Mouse (Mus musculus) C2C12 (cell line): ENCODE data around the gene Ctr9. TPM values are rescaled to one million over a fixed set of nuclear protein-coding genes. Genes with fewer than 3 reads are reported as not detected.

Source experiments
- H3K27me3 ChIP-seq: one replicate; pipeline ENCODE4 v1.6.1; 2011; ENCODE audit not compliant: control insufficient read depth, insufficient read depth, insufficient read length
- H3K36me3 ChIP-seq: one replicate; pipeline ENCODE4 v1.6.1; 2011; ENCODE audit not compliant: control insufficient read depth, insufficient read depth
- H3K4me3 ChIP-seq: one replicate; pipeline ENCODE4 v1.5.1; 2011; ENCODE audit warnings: mild to moderate bottlenecking, control low read depth; ENCODE audit not compliant: poor library complexity, insufficient read depth, severe bottlenecking
- H3K79me2 ChIP-seq: one replicate; pipeline ENCODE4 v1.6.1; 2011; ENCODE audit not compliant: control insufficient read depth, insufficient read depth
- H3K79me3 ChIP-seq: one replicate; pipeline ENCODE4 v1.6.1; 2011; ENCODE audit warnings: low read depth, control low read depth
- H3ac ChIP-seq: one replicate; pipeline ENCODE3; 2011; ENCODE audit warnings: low read depth; ENCODE audit not compliant: control insufficient read depth, insufficient read length
- CEBPB ChIP-seq: IDR thresholded peaks from one replicate; pipeline ENCODE4 v1.6.1; 2011; ENCODE audit warnings: low read depth, mild to moderate bottlenecking, control low read depth, moderate library complexity
- CTCF ChIP-seq: IDR thresholded peaks from one replicate; pipeline ENCODE4 v1.5.1; 2011; ENCODE audit not compliant: control insufficient read depth, insufficient read depth, insufficient read length
- FOSL1 ChIP-seq: IDR thresholded peaks from one replicate; pipeline ENCODE4 v1.8.0; 2011; ENCODE audit warnings: mild to moderate bottlenecking, low read length; ENCODE audit not compliant: poor library complexity, insufficient read depth, severe bottlenecking
- MAX ChIP-seq: IDR thresholded peaks from one replicate; pipeline ENCODE4 v1.6.1; 2011; ENCODE audit warnings: mild to moderate bottlenecking, control low read depth
- MYOG ChIP-seq: IDR thresholded peaks from one replicate; pipeline ENCODE4 v1.6.1; 2011; ENCODE audit not compliant: control insufficient read depth, insufficient read length; ENCODE audit errors: extremely low read depth
- USF1 ChIP-seq: IDR thresholded peaks from one replicate; pipeline ENCODE4 v1.6.1; 2011; ENCODE audit warnings: low read depth, mild to moderate bottlenecking, control low read depth, moderate library complexity
- polyA plus RNA-seq: library from polyadenylated mRNA; unstranded; fragments of >200 nt; fragmentation: generic; extraction: Trizol; gene quantifications from one replicate; pipeline ENCODE4 v1.2.1, GENCODE M21; 2012; ENCODE audit warnings: missing spikeins

Gene Ctr9
- polyA plus RNA-seq, 1 experiment, result 19.0 TPM

DNA sequence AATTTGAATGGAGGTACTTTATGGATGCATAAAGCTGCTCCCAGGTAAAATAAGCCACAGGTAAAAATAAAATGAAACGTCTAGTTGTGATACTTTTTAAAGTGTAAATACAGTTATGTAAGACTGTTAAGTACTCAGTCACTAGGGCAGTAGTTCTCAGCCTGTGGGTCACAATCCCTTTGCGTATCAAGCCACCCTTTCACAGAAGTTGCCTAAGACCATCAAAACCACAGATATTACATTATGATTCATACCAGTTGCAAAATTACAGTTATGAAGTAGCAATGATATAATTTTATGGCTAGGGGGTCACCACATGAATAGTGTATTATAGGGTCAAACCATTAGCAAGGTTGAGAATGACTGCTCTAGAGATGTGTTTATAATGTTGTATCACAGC lies 66.4 kb downstream of the Ctr9 start:
- TF ChIP-seq USF1, result no peak
- TF ChIP-seq FOSL1, result no peak
- TF ChIP-seq MAX, result no peak
- TF ChIP-seq MYOG, result no peak
- peak; percentile 70 for TF ChIP-seq CEBPB
- Histone ChIP-seq H3K79me2 (no peaks in the 10 kb centered on the region), H3ac (no peak overlapping the region), H3K27me3 (no peaks in the 10 kb centered on the region), H3K36me3 (no peaks in the 10 kb centered on the region), H3K4me3 (no peak overlapping the region), H3K79me3 (no peaks in the 10 kb centered on the region)

DNA sequence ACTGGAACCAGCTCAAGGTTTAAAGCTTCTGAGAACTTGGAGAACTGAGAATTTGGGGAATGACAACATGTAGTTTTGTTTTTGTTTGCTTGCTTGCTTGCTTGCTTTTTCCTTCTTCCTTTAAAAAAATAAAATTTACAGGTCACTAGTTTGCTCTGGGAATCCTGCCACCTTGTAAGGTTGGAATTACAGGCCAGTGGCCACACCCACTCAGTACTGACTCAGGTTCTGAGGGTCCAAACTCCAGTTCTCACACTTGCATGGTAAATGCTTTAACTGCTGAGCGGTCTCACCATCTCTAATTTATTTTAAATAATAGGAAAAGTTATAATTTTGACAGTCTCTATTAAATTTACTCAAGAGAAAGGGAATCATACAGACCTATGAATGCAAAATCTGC lies 69.4 kb downstream of the Ctr9 start:
- Histone ChIP-seq H3K79me2 (no peaks in the 10 kb centered on the region), H3ac (no peak overlapping the region), H3K79me3 (no peaks in the 10 kb centered on the region), H3K36me3 (no peaks in the 10 kb centered on the region), H3K4me3 (no peak overlapping the region), H3K27me3 (no peaks in the 10 kb centered on the region)
- no peak for TF ChIP-seq MAX
- TF ChIP-seq CTCF, result no peak
- no peak for TF ChIP-seq CEBPB
- no peak for TF ChIP-seq FOSL1
- TF ChIP-seq MYOG, result no peak

Other genes starting within 250 kb of the Ctr9 start
- gene Rnf141, start 184.5 kb upstream of the Ctr9 start, polyA plus RNA-seq, result 9.7 TPM
- gene Lyve1, start 165.7 kb upstream of the Ctr9 start, polyA plus RNA-seq, result not detected
- 0.05 TPM for gene Mrvi1, start 46.5 kb upstream of the Ctr9 start, polyA plus RNA-seq
- gene Eif4g2, start 54.1 kb downstream of the Ctr9 start, polyA plus RNA-seq, result 386 TPM